Mouse (Mus musculus): ENCODE results near the gene Keg1.
"Not testable (repeated sequence)": the region's sequence is repeated elsewhere in the genome, so short reads cannot be mapped to it uniquely, and the experiment has no call there.

Keg1 gene

GRCm38 (mm10) chr19:12695590-12695989 is at the start of gene Keg1:
TSS of gene Keg1 (plus strand) at chr19:12695786.
- no peak for DNase-seq (ENCODE audit: low read depth)

GRCm38 (mm10) chr19:12649511-12649910 is 46.1 kb upstream of the Keg1 start:
- no peak for DNase-seq (ENCODE audit: low read depth)

- no peak for DNase-seq (ENCODE audit: low read depth)
These were observed 29.4 kb upstream of the Keg1 start for GRCm38 (mm10) chr19:12666156-12666555.

- DNase-seq (ENCODE audit: low read depth), result not testable (repeated sequence)
These were observed 27.0 kb upstream of the Keg1 start for GRCm38 (mm10) chr19:12668601-12669000.

- DNase-seq (ENCODE audit: low read depth), result no peak
These were observed 25.4 kb upstream of the Keg1 start, which contains the start of gene Olfr1442 for GRCm38 (mm10) chr19:12670139-12670538. TSS of gene Olfr1442 (plus strand) at chr19:12670439.

- no peak for DNase-seq (ENCODE audit: low read depth)
These were observed 24.5 kb upstream of the Keg1 start for GRCm38 (mm10) chr19:12671051-12671450.

GRCm38 (mm10) chr19:12677812-12678211 is 17.8 kb upstream of the Keg1 start, which contains the start of gene Olfr1443:
TSS of gene Olfr1443 (plus strand) at chr19:12678112.
- no peak for DNase-seq (ENCODE audit: low read depth)

GRCm38 (mm10) chr19:12684638-12685037 is 10.9 kb upstream of the Keg1 start:
- DNase-seq (ENCODE audit: low read depth), result no peak

GRCm38 (mm10) chr19:12685231-12685630 is 10.4 kb upstream of the Keg1 start:
- DNase-seq (ENCODE audit: low read depth), result no peak

- no peak for DNase-seq (ENCODE audit: low read depth)
These were observed 635 bp downstream of the Keg1 start for GRCm38 (mm10) chr19:12696221-12696620.

GRCm38 (mm10) chr19:12708458-12708857 is 12.9 kb downstream of the Keg1 start:
- DNase-seq (ENCODE audit: low read depth), result no peak

GRCm38 (mm10) chr19:12708986-12709385 is 13.4 kb downstream of the Keg1 start:
- DNase-seq (ENCODE audit: low read depth), result no peak

GRCm38 (mm10) chr19:12719189-12719588 is 23.6 kb downstream of the Keg1 start:
- no peak for DNase-seq (ENCODE audit: low read depth)

- DNase-seq (ENCODE audit: low read depth), result no peak
These were observed 24.9 kb downstream of the Keg1 start for GRCm38 (mm10) chr19:12720463-12720862.

GRCm38 (mm10) chr19:12720919-12721318 is 25.3 kb downstream of the Keg1 start:
- not testable (repeated sequence) for DNase-seq (ENCODE audit: low read depth)

- not testable (repeated sequence) for DNase-seq (ENCODE audit: low read depth)
These were observed 26.0 kb downstream of the Keg1 start for GRCm38 (mm10) chr19:12721596-12721995.

- DNase-seq (ENCODE audit: low read depth), result peak; percentile 39
These were observed 26.7 kb downstream of the Keg1 start for GRCm38 (mm10) chr19:12722308-12722707.

- DNase-seq (ENCODE audit: low read depth), result no peak
These were observed 30.3 kb downstream of the Keg1 start for GRCm38 (mm10) chr19:12725851-12726250.

- no peak for DNase-seq (ENCODE audit: low read depth)
These were observed 35.5 kb downstream of the Keg1 start for GRCm38 (mm10) chr19:12731036-12731435.

- no peak for DNase-seq (ENCODE audit: low read depth)
These were observed 36.4 kb downstream of the Keg1 start for GRCm38 (mm10) chr19:12731950-12732349.

- DNase-seq (ENCODE audit: low read depth), result no peak
These were observed 60.7 kb downstream of the Keg1 start for GRCm38 (mm10) chr19:12756286-12756685.

GRCm38 (mm10) chr19:12758936-12759478 is 63.4 kb downstream of the Keg1 start:
- DNase-seq (ENCODE audit: low read depth), result no peak

- DNase-seq (ENCODE audit: low read depth), result no peak
These were observed 64.1 kb downstream of the Keg1 start for GRCm38 (mm10) chr19:12759656-12760055.

Measured in induced T-regulatory cell, adult 2 months (primary cell).